Mouse (Mus musculus) liver, embryonic 14.5 days (tissue): Measurements from ENCODE around the gene Slc35b2.

ENCODE experiments used
- CTCF ChIP-seq: IDR thresholded peaks from 2 replicates; pipeline ENCODE4 v1.5.1; 2016; ENCODE audit warnings: antibody characterized with exemption, low read depth, control low read depth
- EP300 ChIP-seq: IDR thresholded peaks from 2 replicates; pipeline ENCODE4 v1.6.1; 2016; ENCODE audit warnings: antibody characterized with exemption, low read depth

GRCm38 (mm10) chr17:45518766-45519475 is 44.8 kb upstream of the Slc35b2 start:
- no peak for TF ChIP-seq CTCF
- TF ChIP-seq EP300, result no peak
